Mouse (Mus musculus): Measurements from ENCODE around the gene Cd34. TPM values are rescaled to one million over a fixed set of nuclear protein-coding genes. Genes with fewer than 3 reads are reported as not detected.

The Cd34 gene
- total RNA-seq, 2 experiments from 2014 or later: 187 to 190 TPM

GRCm38 (mm10) chr1:194995196-194995595 is 56.6 kb downstream of the Cd34 start:
- intact Hi-C loops (cut with DNase I): no loop called here
- peak in 1 of 2 experiments; percentile 25 for DNase-seq

DNA sequence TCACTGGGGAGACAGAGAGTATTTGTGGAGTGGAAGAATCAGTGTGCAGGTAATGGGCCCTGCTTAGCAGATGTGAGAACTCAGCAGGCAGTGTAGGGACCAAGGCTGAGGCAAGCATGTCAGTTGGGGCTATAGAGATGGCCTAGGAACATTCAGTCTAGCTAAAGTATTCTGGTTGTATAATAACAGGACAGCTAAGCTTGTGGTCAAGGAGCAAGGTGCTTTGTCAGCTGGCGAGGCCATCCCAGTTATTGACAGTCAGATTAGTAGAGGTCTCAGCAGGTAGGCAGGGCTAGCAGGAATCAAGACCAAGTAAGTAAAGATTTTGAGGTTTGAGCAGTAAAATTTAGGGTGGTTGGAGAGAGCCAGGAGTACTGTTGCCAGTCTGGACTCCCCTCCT is 59.8 kb downstream of the Cd34 start:
- DNase-seq: no peak
- intact Hi-C loops (cut with DNase I): no loop called here

- intact Hi-C loops (cut with DNase I): no loop called here
- no peak for DNase-seq
Measured at GRCm38 (mm10) chr1:195003328-195003727, 64.7 kb downstream of the Cd34 start.

- intact Hi-C loops (cut with DNase I): no loop called here
- DNase-seq: no peak
Measured at GRCm38 (mm10) chr1:195004194-195004593, 65.6 kb downstream of the Cd34 start.

GRCm38 (mm10) chr1:195006267-195006666 is 67.6 kb downstream of the Cd34 start:
- DNase-seq: no peak
- intact Hi-C loops (cut with DNase I): no loop called here

Other genes with a start within 250 kb of the Cd34 start
- 1 to 10 TPM; 1.7 to 1.9 TPM for gene Cd46, start 153.4 kb downstream of the Cd34 start, total RNA-seq (2021)
- gene Cr1l, start 192.8 kb downstream of the Cd34 start, total RNA-seq (2021): 10 to 100 TPM; 66.8 to 71.2 TPM
- gene Cr2, start 237.9 kb downstream of the Cd34 start, total RNA-seq (2021): under 1 TPM; 0.07 to 0.24 TPM

Data from heart, postnatal 14 days (tissue).